Mouse (Mus musculus): ENCODE data around the gene Acsl1. TPM values are rescaled to one million over a fixed set of nuclear protein-coding genes. Genes with fewer than 3 reads are reported as not detected.
A peak's percentile ranks its signal among the peaks of the same experiment; 100 is the strongest.

Acsl1 gene
- total RNA-seq (2022) = 10 to 100 TPM; 50.1 to 55.8 (median 53.3) TPM

- peak; percentile 87 to 97 for DNase-seq (ENCODE audit: low spot score in 2 of 2)
Measured at GRCm38 (mm10) chr8:46470792-46471781, at the start of gene Acsl1. Gene Acsl1 (plus strand): TSS chr8:46471037.

- DNase-seq (ENCODE audit: low spot score in 2 of 2) = no peak
Measured at GRCm38 (mm10) chr8:46421515-46421914, 49.3 kb upstream of the Acsl1 start.

- DNase-seq (ENCODE audit: low spot score in 2 of 2) = no peak
Measured at GRCm38 (mm10) chr8:46427940-46428339, 42.9 kb upstream of the Acsl1 start.

- DNase-seq (ENCODE audit: low spot score in 2 of 2) = peak; percentile 28 to 72
Measured at GRCm38 (mm10) chr8:46429871-46430270, 41.0 kb upstream of the Acsl1 start.

- no peak for DNase-seq (ENCODE audit: low spot score in 2 of 2)
Measured at GRCm38 (mm10) chr8:46431921-46432320, 38.9 kb upstream of the Acsl1 start.

GRCm38 (mm10) chr8:46432581-46432980, 38.3 kb upstream of the Acsl1 start:
- DNase-seq (ENCODE audit: low spot score in 2 of 2) = no peak

GRCm38 (mm10) chr8:46433656-46434055, 37.2 kb upstream of the Acsl1 start:
- DNase-seq (ENCODE audit: low spot score in 2 of 2) = no peak

- DNase-seq (ENCODE audit: low spot score in 2 of 2) = no peak
Measured at GRCm38 (mm10) chr8:46438491-46438890, 32.3 kb upstream of the Acsl1 start.

GRCm38 (mm10) chr8:46445964-46446915, 24.6 kb upstream of the Acsl1 start:
- no peak for DNase-seq (ENCODE audit: low spot score in 2 of 2)

GRCm38 (mm10) chr8:46447334-46447733, 23.5 kb upstream of the Acsl1 start:
- no peak for DNase-seq (ENCODE audit: low spot score in 2 of 2)

GRCm38 (mm10) chr8:46448606-46449005, 22.2 kb upstream of the Acsl1 start:
- DNase-seq (ENCODE audit: low spot score in 2 of 2) = no peak

- DNase-seq (ENCODE audit: low spot score in 2 of 2) = no peak
Measured at GRCm38 (mm10) chr8:46449063-46449462, 21.8 kb upstream of the Acsl1 start.

GRCm38 (mm10) chr8:46449723-46450251, 21.1 kb upstream of the Acsl1 start:
- DNase-seq (ENCODE audit: low spot score in 2 of 2) = no peak

GRCm38 (mm10) chr8:46458215-46458811, 12.5 kb upstream of the Acsl1 start:
- no peak for DNase-seq (ENCODE audit: low spot score in 2 of 2)

GRCm38 (mm10) chr8:46468400-46468799, 2.4 kb upstream of the Acsl1 start:
- no peak for DNase-seq (ENCODE audit: low spot score in 2 of 2)

GRCm38 (mm10) chr8:46469071-46469769, 1.6 kb upstream of the Acsl1 start:
- DNase-seq (ENCODE audit: low spot score in 2 of 2) = no peak

GRCm38 (mm10) chr8:46470091-46470791, 596 bp upstream of the Acsl1 start:
- no peak for DNase-seq (ENCODE audit: low spot score in 2 of 2)

GRCm38 (mm10) chr8:46471926-46472485, 1.2 kb downstream of the Acsl1 start:
- no peak for DNase-seq (ENCODE audit: low spot score in 2 of 2)

- DNase-seq (ENCODE audit: low spot score in 2 of 2) = no peak
Measured at GRCm38 (mm10) chr8:46474120-46474519, 3.3 kb downstream of the Acsl1 start.

- DNase-seq (ENCODE audit: low spot score in 2 of 2) = no peak
Measured at GRCm38 (mm10) chr8:46474634-46475033, 3.8 kb downstream of the Acsl1 start.
